ENCODE assay signal across 16 mouse cellular contexts in the genomic region with DNA sequence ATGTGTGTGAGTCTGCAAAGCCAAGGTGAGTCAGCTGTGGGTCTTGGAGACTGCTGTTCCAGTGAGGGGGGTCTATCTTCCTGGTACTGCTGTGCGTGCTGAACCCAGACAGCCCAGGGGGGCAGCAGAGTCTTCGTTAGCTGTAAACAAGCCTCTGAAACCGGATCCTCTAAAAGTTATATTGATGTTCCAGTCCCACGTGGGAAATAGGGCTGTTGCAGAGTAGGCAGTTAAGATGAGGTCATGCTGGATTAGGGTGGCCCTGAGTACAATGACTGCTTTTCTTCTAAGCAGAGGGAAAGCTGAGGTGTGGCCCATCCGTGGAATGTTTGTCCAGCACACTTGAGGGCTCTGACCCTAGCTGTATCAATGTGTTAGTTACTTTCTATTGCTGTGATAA. TPM values are rescaled to one million over a fixed set of nuclear protein-coding genes. Genes with fewer than 3 reads are reported as not detected.
DNase-seq lines count a peak whose midpoint lies in the region; ATAC-seq and TF ChIP-seq lines count a peak whose summit lies in the region.
"Had no signal": no experiment of that assay in that cellular context is flagged by ENCODE, and none has a peak within 500 bp of the region (broad histone marks: within the 10 kb centered on the region; RNA-seq: fewer than 3 reads in every experiment).

No protein-coding gene starts in this region.

- no peak for TF ChIP-seq CTCF in C2C12 (IDR thresholded peaks at IDR 0.05; ENCODE audit: control insufficient read depth, insufficient read depth, insufficient read length)
- no peak for TF ChIP-seq CTCF in cerebellum, adult 2 months (IDR thresholded peaks at IDR 0.05; ENCODE audit: borderline replicate concordance, insufficient read depth, low read depth, low read length)

- whole genome bisulfite sequencing in embryonic facial prominence, embryonic 15.5 days, result 7% methylated on average over 5 of the region's 5 CpGs
- 31% methylated on average over 5 of the region's 5 CpGs for WGBS in cerebellum, adult 2 months

- H3ac ChIP-seq in C2C12 (ENCODE audit: control insufficient read depth, insufficient read length, low read depth), result no peak overlapping the region

- no peaks in the 10 kb centered on the region for H3K36me3 ChIP-seq in C2C12 (ENCODE audit: control insufficient read depth, insufficient read depth)
- H3K36me3 ChIP-seq in embryonic facial prominence, embryonic 15.5 days, result no peaks in the 10 kb centered on the region
- H3K36me3 ChIP-seq: kidney, embryonic 15.5 days; liver, embryonic 15.5 days had no signal

- no peaks in the 10 kb centered on the region for H3K79me2 ChIP-seq in C2C12 (ENCODE audit: control insufficient read depth, insufficient read depth)

- H3K27ac ChIP-seq in embryonic facial prominence, embryonic 15.5 days (replicated peaks), result peak overlapping the region; percentile 35; the same call in 1 of the 2 replicates
- H3K27ac ChIP-seq in cerebellum, adult 2 months (ENCODE audit: insufficient read depth, low read length), result no peak overlapping the region
- H3K27ac ChIP-seq: heart, adult 2 months; kidney, embryonic 15.5 days; liver, embryonic 15.5 days had no signal

- H3K79me3 ChIP-seq in C2C12 (ENCODE audit: low read depth), result no peaks in the 10 kb centered on the region

- H3K4me1 ChIP-seq in embryonic facial prominence, embryonic 15.5 days, result peaks cover 7% of the 10 kb centered on the region; the same call in 1 of the 2 replicates
- H3K4me1 ChIP-seq in cerebellum, adult 2 months (ENCODE audit: control insufficient read depth, insufficient read depth, low read length), result no peaks in the 10 kb centered on the region
- H3K4me1 ChIP-seq: kidney, embryonic 15.5 days; liver, embryonic 15.5 days had no signal

- no peak overlapping the region for H3K4me2 ChIP-seq in embryonic facial prominence, embryonic 15.5 days (replicated peaks)
- H3K4me2 ChIP-seq: kidney, embryonic 15.5 days; liver, embryonic 15.5 days had no signal

- H3K9me3 ChIP-seq in embryonic facial prominence, embryonic 15.5 days (replicated peaks), result no peaks in the 10 kb centered on the region
- H3K9me3 ChIP-seq: kidney, embryonic 15.5 days; liver, embryonic 15.5 days had no signal

- peak; percentile 51; the same call in 1 of the 2 replicates for ATAC-seq in embryonic facial prominence, embryonic 15.5 days (ENCODE audit: insufficient number of reproducible peaks, low FRiP score, low TSS enrichment, low read depth)
- ATAC-seq: forebrain, embryonic 16.5 days; midbrain, embryonic 16.5 days had no signal

- H3K9ac ChIP-seq in embryonic facial prominence, embryonic 15.5 days, result no peak overlapping the region
- H3K9ac ChIP-seq: kidney, embryonic 15.5 days; liver, embryonic 15.5 days had no signal

- peak; percentile 15 for DNase-seq in gastrocnemius, postnatal 25 days
- no peak for DNase-seq in gastrocnemius, postnatal 4 days (ENCODE audit: low spot score in 2 of 2)
- DNase-seq in lung, postnatal 25 days (ENCODE audit: low spot score), result peak; percentile 12
- no peak for DNase-seq in testis, postnatal 14 days (ENCODE audit: low spot score)
- DNase-seq in kidney, adult 9 months, result no peak
- DNase-seq in cerebellum, adult 2 months, result no peak
- DNase-seq: heart, adult 2 months; layer of hippocampus, postnatal 36 days; thymus, adult 18-20 months had no signal

- no peaks in the 10 kb centered on the region for H3K27me3 ChIP-seq in C2C12 (ENCODE audit: control insufficient read depth, insufficient read depth, insufficient read length)
- no peaks in the 10 kb centered on the region for H3K27me3 ChIP-seq in embryonic facial prominence, embryonic 15.5 days
- H3K27me3 ChIP-seq in cerebellum, adult 2 months (ENCODE audit: control insufficient read depth, insufficient read depth, low read length), result no peaks in the 10 kb centered on the region
- H3K27me3 ChIP-seq: kidney, embryonic 15.5 days; liver, embryonic 15.5 days had no signal

- no peak overlapping the region for H3K4me3 ChIP-seq in C2C12 (ENCODE audit: insufficient read depth, poor library complexity, severe bottlenecking)
- H3K4me3 ChIP-seq in embryonic facial prominence, embryonic 15.5 days (replicated peaks), result no peak overlapping the region
- no peak overlapping the region for H3K4me3 ChIP-seq in cerebellum, adult 2 months (replicated peaks; ENCODE audit: insufficient read depth, low read depth, low read length)
- H3K4me3 ChIP-seq: heart, adult 2 months; kidney, embryonic 15.5 days; liver, embryonic 15.5 days had no signal

- no peak for TF ChIP-seq POLR2A in cerebellum, adult 2 months (IDR thresholded peaks at IDR 0.05; ENCODE audit: borderline replicate concordance, insufficient read depth, low read length)

TF ChIP-seq in C2C12, 6 proteins besides CTCF, POLR2A, EP300 and RAD21:
- TF ChIP-seq CEBPB (IDR thresholded peaks at IDR 0.05; ENCODE audit: low read depth) (no peak), USF1 (IDR thresholded peaks at IDR 0.05; ENCODE audit: low read depth) (peak; percentile 49), FOSL1 (IDR thresholded peaks at IDR 0.05; ENCODE audit: insufficient read depth, low read length, poor library complexity, severe bottlenecking) (no peak), MAX (IDR thresholded peaks at IDR 0.05) (peak; percentile 75)

RNA-seq across cellular contexts. Expression of gene Dnajb6, which starts 27.2 kb away (rescaled TPM):
- 10 to 100 TPM; 61.5 to 70.9 TPM for total RNA-seq in gastrocnemius, postnatal 25 days (2021)
- total RNA-seq in gastrocnemius, postnatal 4 days (2021), result 10 to 100 TPM; 82.6 to 98.4 TPM
- polyA plus RNA-seq in C2C12 (2012; fragmentation: generic; extraction: Trizol), result 79.7 TPM
- 133 and 144 TPM in 2 replicates for polyA plus RNA-seq in embryonic facial prominence, embryonic 15.5 days (2015; fragmentation: Nextera tagmentation; extraction: Ambion mirVana)
- polyA plus RNA-seq in cerebellum, adult 2 months (2012; rRNA removed), result 161 and 163 TPM in 2 replicates

RNA-seq across cellular contexts. Expression of gene Gm5129, which starts 27.5 kb away (rescaled TPM):
- total RNA-seq in gastrocnemius, postnatal 25 days (2021), result not detected
- not detected for total RNA-seq in gastrocnemius, postnatal 4 days (2021)
- 0.35 TPM for polyA plus RNA-seq in C2C12 (2012; fragmentation: generic; extraction: Trizol)
- not detected in 2 replicates for polyA plus RNA-seq in embryonic facial prominence, embryonic 15.5 days (2015; fragmentation: Nextera tagmentation; extraction: Ambion mirVana)
- polyA plus RNA-seq in cerebellum, adult 2 months (2012; rRNA removed), result 0.84 TPM in 1 of 2 replicates, not detected in the other
- total RNA-seq: heart, adult 2 months; hematopoietic stem cell, adult 5-6 weeks had no signal
- polyA plus RNA-seq: forebrain, embryonic 16.5 days; heart, adult 2 months; liver, embryonic 15.5 days; midbrain, embryonic 16.5 days had no signal

Comparison
In these comparisons a context has a peak if more than half of its experiments do, and no peak if none do; other contexts are left out.
1. DNase-seq: peak in gastrocnemius, postnatal 25 days (single experiment) and lung, postnatal 25 days (single experiment); none in gastrocnemius, postnatal 4 days (0 of 2), testis, postnatal 14 days (single experiment), kidney, adult 9 months (single experiment) and cerebellum, adult 2 months (0 of 2).